In genomic region chr1:71912441-71912840, GRCm38 (mm10) we compare ENCODE assay signal across 17 mouse cellular contexts.
DNase-seq lines count a peak whose midpoint lies in the region; ATAC-seq and TF ChIP-seq lines count a peak whose summit lies in the region.
"Had no signal": no experiment of that assay in that cellular context is flagged by ENCODE, and none has a peak within 500 bp of the region (broad histone marks: within the 10 kb centered on the region; RNA-seq: fewer than 3 reads in every experiment).

No protein-coding gene starts in this region.

- H3K36me3 ChIP-seq in liver, embryonic 16.5 days (ENCODE audit: control insufficient read depth, insufficient read depth) = no peaks in the 10 kb centered on the region
- H3K36me3 ChIP-seq: hindbrain, embryonic 15.5 days; midbrain, embryonic 13.5 days; neural tube, embryonic 12.5 days had no signal

- peaks cover 7% of the 10 kb centered on the region for H3K4me1 ChIP-seq in embryonic fibroblast, embryonic 13.5 days (ENCODE audit: control insufficient read depth, insufficient read depth, low read length)
- no peaks in the 10 kb centered on the region for H3K4me1 ChIP-seq in liver, embryonic 16.5 days (ENCODE audit: control insufficient read depth, low read depth, low read length)
- H3K4me1 ChIP-seq: hindbrain, embryonic 15.5 days; neural tube, embryonic 12.5 days had no signal

- WGBS in liver, embryonic 16.5 days (ENCODE audit: insufficient replicate concordance) = 8% methylated on average over 2 of the region's 3 CpGs

- no peaks in the 10 kb centered on the region for H3K27me3 ChIP-seq in liver, embryonic 16.5 days (ENCODE audit: control insufficient read depth, insufficient read depth, low read depth, low read length)
- H3K27me3 ChIP-seq: hindbrain, embryonic 15.5 days; midbrain, embryonic 13.5 days; neural tube, embryonic 12.5 days had no signal

- no peak for TF ChIP-seq POLR2A in embryonic fibroblast, embryonic 13.5 days (IDR thresholded peaks at IDR 0.05; ENCODE audit: low read depth, low read length)

- peak; percentile 89 for ATAC-seq in liver, embryonic 16.5 days (ENCODE audit: low read depth)
- ATAC-seq: activated CD4-positive, CD25-positive, alpha-beta regulatory T cell, adult 4 months; midbrain, embryonic 13.5 days had no signal

- no peaks in the 10 kb centered on the region for H3K9me3 ChIP-seq in liver, embryonic 16.5 days (replicated peaks; ENCODE audit: control insufficient read depth, low read length)
- H3K9me3 ChIP-seq: hindbrain, embryonic 15.5 days; midbrain, embryonic 13.5 days; neural tube, embryonic 12.5 days had no signal

- H3K4me3 ChIP-seq in embryonic fibroblast, embryonic 13.5 days (ENCODE audit: insufficient read depth, low read length) = no peak overlapping the region
- H3K4me3 ChIP-seq in liver, embryonic 16.5 days (ENCODE audit: low read depth, low read length) = no peak overlapping the region
- H3K4me3 ChIP-seq: hindbrain, embryonic 15.5 days; layer of hippocampus, adult 2 months; midbrain, embryonic 13.5 days; neural tube, embryonic 12.5 days had no signal

- no peak for TF ChIP-seq CTCF in embryonic fibroblast, embryonic 13.5 days (IDR thresholded peaks at IDR 0.05; ENCODE audit: borderline replicate concordance, insufficient read depth, low read length)

- H3K4me2 ChIP-seq in liver, embryonic 16.5 days (ENCODE audit: low read depth, low read length) = no peak overlapping the region
- H3K4me2 ChIP-seq: hindbrain, embryonic 15.5 days; midbrain, embryonic 13.5 days; neural tube, embryonic 12.5 days had no signal

- H3K27ac ChIP-seq in embryonic fibroblast, embryonic 13.5 days (ENCODE audit: insufficient read depth, low read length) = peak overlapping the region; percentile 92
- peak overlapping the region; percentile 28 for H3K27ac ChIP-seq in liver, embryonic 16.5 days (ENCODE audit: low read length)
- H3K27ac ChIP-seq: hindbrain, embryonic 15.5 days; layer of hippocampus, adult 2 months; midbrain, embryonic 13.5 days; neural tube, embryonic 12.5 days had no signal

- no peak overlapping the region for H3K9ac ChIP-seq in liver, embryonic 16.5 days (ENCODE audit: low read depth, low read length)
- H3K9ac ChIP-seq: hindbrain, embryonic 15.5 days; midbrain, embryonic 13.5 days; neural tube, embryonic 12.5 days had no signal

- DNase-seq in gastrocnemius, adult 18-20 months (ENCODE audit: low spot score) = peak; percentile 40
- DNase-seq in gastrocnemius, postnatal 4 days (ENCODE audit: low spot score in 2 of 2) = no peak
- DNase-seq in 416B (ENCODE audit: low read depth) = peak; percentile 78
- no peak for DNase-seq in ovary, adult 18-20 months (ENCODE audit: low spot score)
- no peak for DNase-seq in cerebellum, adult 18-20 months
- DNase-seq in ovary, postnatal 10 days (ENCODE audit: low spot score) = no peak
- DNase-seq: cerebellum, adult 8-10 months; embryo, embryonic 11 days; kidney, adult 8-10 months; spleen, adult 18-20 months had no signal

Comparison
In these comparisons a context has a peak if more than half of its experiments do, and no peak if none do; other contexts are left out.
1. DNase-seq: peak in gastrocnemius, adult 18-20 months (single experiment) and 416B (single experiment); none in gastrocnemius, postnatal 4 days (0 of 2), ovary, adult 18-20 months (single experiment), cerebellum, adult 18-20 months (0 of 2) and ovary, postnatal 10 days (single experiment).